Mouse (Mus musculus) kidney, adult 2 months (tissue): Measurements from ENCODE around the gene C030005K15Rik.
A peak's percentile ranks its signal among the peaks of the same experiment; 100 is the strongest.

Experiments used
- CTCF ChIP-seq: fragments of 200-500 bp; conservative IDR thresholded peaks from 2 replicates; pipeline ENCODE4 v1.5.1; 2011; ENCODE audit warnings: low read depth, mild to moderate bottlenecking, control low read depth, low read length, moderate library complexity, mixed read lengths; ENCODE audit not compliant: insufficient read depth, insufficient read length
- POLR2A ChIP-seq: fragments of 200-500 bp; IDR thresholded peaks from one replicate; pipeline ENCODE4 v1.6.1; 2011; ENCODE audit warnings: low read depth, low read length, control low read depth

DNA sequence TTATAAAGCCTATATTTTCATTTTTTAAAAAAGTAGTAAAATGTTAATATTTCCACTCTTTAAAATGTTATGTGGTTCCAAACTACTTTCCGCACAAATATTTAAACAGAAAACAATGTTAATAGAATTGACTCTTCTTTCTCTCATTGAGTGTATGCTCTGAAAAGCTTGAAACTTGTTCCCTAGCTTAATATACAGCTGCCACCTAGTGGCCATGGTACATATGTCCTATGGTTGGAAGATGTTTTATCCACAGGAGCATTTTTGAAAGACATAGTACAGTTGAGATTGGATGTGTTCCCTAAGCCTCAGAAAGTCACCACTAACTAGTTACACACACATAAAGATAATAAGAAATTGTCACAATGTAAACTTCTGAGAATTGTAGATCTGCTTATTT, 22.0 kb downstream of the C030005K15Rik start:
- TF ChIP-seq CTCF (0 out of 2 replicates have a peak, but pooled peaks have one; percentile 7), POLR2A (no peak)
